Mouse (Mus musculus): Measurements from ENCODE around the gene Cmpk1. TPM values are rescaled to one million over a fixed set of nuclear protein-coding genes. Genes with fewer than 3 reads are reported as not detected.

Cmpk1 gene
- polyA plus RNA-seq, 1 experiment = 17.7 TPM

DNA sequence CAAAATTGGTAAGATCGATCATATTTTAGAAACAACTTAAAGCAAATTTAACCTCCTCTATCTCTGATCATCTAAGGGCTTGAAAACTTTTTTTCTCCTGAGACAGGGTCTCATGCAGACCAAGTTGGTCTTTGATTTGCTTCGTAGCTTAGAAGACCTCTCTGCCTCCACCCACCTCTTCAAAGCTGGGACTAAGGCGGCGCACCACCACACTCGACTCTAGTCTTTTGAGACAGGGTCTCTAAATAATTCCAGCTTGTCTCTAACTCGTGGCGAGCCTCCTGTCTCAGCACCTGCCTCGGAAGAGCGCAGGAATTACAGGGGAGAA lies 12.4 kb upstream of the Cmpk1 start:
- TF ChIP-seq POLR2A (IDR thresholded peaks at IDR 0.05; ENCODE audit: control insufficient read depth, extremely low read depth, insufficient read depth, low read length, poor library complexity) = no peak
- TF ChIP-seq CTCF (IDR thresholded peaks at IDR 0.05; ENCODE audit: borderline replicate concordance, control insufficient read depth, extremely low read depth, insufficient read depth, low read length, poor library complexity) = no peak

DNA sequence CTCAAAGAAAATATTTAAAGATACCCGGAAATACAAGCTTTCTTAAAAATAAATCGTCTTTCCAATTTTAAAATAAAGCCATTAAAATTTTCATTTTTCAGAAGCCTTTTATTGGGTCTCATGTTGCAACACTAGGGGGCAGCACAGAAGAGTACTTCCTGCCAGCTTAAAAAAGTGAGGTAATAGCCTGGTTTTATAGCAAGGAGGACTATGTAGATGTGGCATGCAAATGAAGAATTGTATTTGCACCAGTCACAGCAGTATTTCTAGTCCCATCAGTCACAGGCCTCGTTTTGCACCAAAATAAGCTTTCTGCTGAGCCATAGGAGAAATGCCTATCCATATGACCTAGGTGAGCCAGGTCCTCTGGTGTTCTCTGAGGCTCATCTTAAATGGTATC lies 10.0 kb upstream of the Cmpk1 start:
- TF ChIP-seq CTCF (IDR thresholded peaks at IDR 0.05; ENCODE audit: borderline replicate concordance, control insufficient read depth, extremely low read depth, insufficient read depth, low read length, poor library complexity) (no peak), POLR2A (IDR thresholded peaks at IDR 0.05; ENCODE audit: control insufficient read depth, extremely low read depth, insufficient read depth, low read length, poor library complexity) (no peak)
- WGBS = 71% methylated on average over 3 of the region's 3 CpGs
- H3K27ac ChIP-seq (ENCODE audit: control insufficient read depth, insufficient read depth, low read length) = no peak overlapping the region
- DNase-seq = peak; percentile 58
- H3K4me1 ChIP-seq (replicated peaks; ENCODE audit: control insufficient read depth, insufficient read depth, low read length) = peaks cover 6% of the 10 kb centered on the region; the same call in 1 of the 2 replicates
- H3K4me3 ChIP-seq (ENCODE audit: control insufficient read depth, insufficient read depth, low read length) = no peak overlapping the region
- no peaks in the 10 kb centered on the region for H3K27me3 ChIP-seq (ENCODE audit: control insufficient read depth, insufficient read depth, low read length)
- no peaks in the 10 kb centered on the region for H3K36me3 ChIP-seq (ENCODE audit: control insufficient read depth, insufficient read depth, low read length)

More for the DNA sequence above, 12.4 kb upstream of the Cmpk1 start:
- peak overlapping the region; percentile 60 for H3K27ac ChIP-seq (ENCODE audit: control insufficient read depth, insufficient read depth, low read length)
- DNase-seq = no peak
- peaks cover 6% of the 10 kb centered on the region; the same call in 1 of the 2 replicates for H3K4me1 ChIP-seq (replicated peaks; ENCODE audit: control insufficient read depth, insufficient read depth, low read length)
- 13% methylated on average over 9 of the region's 9 CpGs for whole genome bisulfite sequencing
- no peaks in the 10 kb centered on the region for H3K27me3 ChIP-seq (ENCODE audit: control insufficient read depth, insufficient read depth, low read length)
- H3K36me3 ChIP-seq (ENCODE audit: control insufficient read depth, insufficient read depth, low read length) = no peaks in the 10 kb centered on the region
- H3K4me3 ChIP-seq (ENCODE audit: control insufficient read depth, insufficient read depth, low read length) = peak overlapping the region; percentile 65

DNA sequence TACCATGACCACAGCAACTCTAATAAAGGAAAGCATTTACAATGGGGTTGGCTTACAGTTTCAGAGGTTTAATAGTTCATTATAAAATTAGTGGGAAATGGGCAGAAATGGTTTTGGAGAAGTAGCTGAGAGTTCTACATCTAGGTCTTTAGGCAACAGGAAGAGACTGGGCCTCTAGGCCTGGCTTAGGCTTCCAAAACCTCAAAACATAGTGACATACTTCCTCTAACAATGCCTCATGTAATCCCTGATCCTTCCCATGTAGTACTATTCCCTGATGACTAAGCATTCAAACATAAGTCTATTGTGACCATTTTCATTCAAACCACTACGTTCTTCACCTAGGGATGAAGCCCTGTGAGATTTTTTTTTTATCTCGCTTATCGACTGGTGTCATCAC lies 7.2 kb upstream of the Cmpk1 start:
- TF ChIP-seq POLR2A (IDR thresholded peaks at IDR 0.05; ENCODE audit: control insufficient read depth, extremely low read depth, insufficient read depth, low read length, poor library complexity) = no peak
- TF ChIP-seq CTCF (IDR thresholded peaks at IDR 0.05; ENCODE audit: borderline replicate concordance, control insufficient read depth, extremely low read depth, insufficient read depth, low read length, poor library complexity) = no peak
- Histone ChIP-seq H3K4me3 (ENCODE audit: control insufficient read depth, insufficient read depth, low read length) (no peak overlapping the region), H3K4me1 (replicated peaks; ENCODE audit: control insufficient read depth, insufficient read depth, low read length) (no peaks in the 10 kb centered on the region), H3K27ac (ENCODE audit: control insufficient read depth, insufficient read depth, low read length) (no peak overlapping the region), H3K36me3 (ENCODE audit: control insufficient read depth, insufficient read depth, low read length) (no peaks in the 10 kb centered on the region), H3K27me3 (ENCODE audit: control insufficient read depth, insufficient read depth, low read length) (no peaks in the 10 kb centered on the region)
- DNase-seq = no peak
- 97% methylated on average over 3 of the region's 3 CpGs for WGBS

DNA sequence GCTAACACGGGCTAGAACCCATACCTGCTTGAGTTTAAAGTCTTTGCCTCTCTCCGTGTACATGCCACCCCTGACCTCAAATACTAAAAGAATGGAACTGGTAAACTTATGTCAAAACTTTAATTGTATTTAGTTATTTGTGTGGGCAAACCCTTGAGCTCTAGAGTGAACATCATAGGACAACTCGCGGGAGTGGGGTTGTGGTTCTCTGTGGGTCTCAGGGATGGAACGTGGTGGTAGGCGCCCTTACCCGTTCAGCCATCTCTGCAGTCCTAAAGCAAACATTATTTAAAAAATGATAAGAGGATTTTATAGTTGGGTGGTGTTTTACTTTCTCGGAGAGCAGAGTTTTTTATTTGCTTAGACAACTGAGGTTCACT lies 840 bp downstream of the Cmpk1 start:
- Histone ChIP-seq H3K4me3 (ENCODE audit: control insufficient read depth, insufficient read depth, low read length) (peak overlapping the region; percentile 95), H3K27ac (ENCODE audit: control insufficient read depth, insufficient read depth, low read length) (peak overlapping the region; percentile 82), H3K27me3 (ENCODE audit: control insufficient read depth, insufficient read depth, low read length) (no peaks in the 10 kb centered on the region), H3K4me1 (replicated peaks; ENCODE audit: control insufficient read depth, insufficient read depth, low read length) (no peaks in the 10 kb centered on the region; the same call in 1 of the 2 replicates), H3K36me3 (ENCODE audit: control insufficient read depth, insufficient read depth, low read length) (no peaks in the 10 kb centered on the region)
- WGBS = under 1% methylated on average over 8 of the region's 8 CpGs
- DNase-seq = peak; percentile 15
- no peak for TF ChIP-seq CTCF (IDR thresholded peaks at IDR 0.05; ENCODE audit: borderline replicate concordance, control insufficient read depth, extremely low read depth, insufficient read depth, low read length, poor library complexity)
- TF ChIP-seq POLR2A (IDR thresholded peaks at IDR 0.05; ENCODE audit: control insufficient read depth, extremely low read depth, insufficient read depth, low read length, poor library complexity) = no peak

DNA sequence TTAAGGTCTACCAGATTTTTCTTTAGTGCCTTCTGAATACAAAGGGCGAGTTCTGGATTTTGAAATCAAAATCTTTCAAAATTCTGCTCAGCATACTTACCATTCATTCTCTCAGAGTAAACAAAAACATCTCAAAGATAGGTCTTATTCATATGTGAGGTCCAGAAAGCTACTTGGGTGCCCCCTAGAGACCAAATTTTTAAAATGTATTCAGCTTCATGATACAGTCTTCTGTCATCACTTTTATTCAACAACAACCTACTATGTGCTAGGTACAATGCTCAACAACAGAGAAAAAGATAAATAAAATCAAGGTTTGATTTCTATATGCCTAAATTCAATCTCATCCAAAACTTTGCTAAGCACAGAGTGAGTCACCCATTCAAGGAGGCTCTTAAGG lies 4.0 kb downstream of the Cmpk1 start:
- Histone ChIP-seq H3K27ac (ENCODE audit: control insufficient read depth, insufficient read depth, low read length) (no peak overlapping the region), H3K4me3 (ENCODE audit: control insufficient read depth, insufficient read depth, low read length) (no peak overlapping the region), H3K36me3 (ENCODE audit: control insufficient read depth, insufficient read depth, low read length) (no peaks in the 10 kb centered on the region), H3K4me1 (replicated peaks; ENCODE audit: control insufficient read depth, insufficient read depth, low read length) (no peaks in the 10 kb centered on the region; the same call in 1 of the 2 replicates), H3K27me3 (ENCODE audit: control insufficient read depth, insufficient read depth, low read length) (no peaks in the 10 kb centered on the region)
- DNase-seq = no peak
- 89% methylated on average over 1 of the region's 1 CpGs for WGBS
- TF ChIP-seq POLR2A (IDR thresholded peaks at IDR 0.05; ENCODE audit: control insufficient read depth, extremely low read depth, insufficient read depth, low read length, poor library complexity) = no peak
- no peak for TF ChIP-seq CTCF (IDR thresholded peaks at IDR 0.05; ENCODE audit: borderline replicate concordance, control insufficient read depth, extremely low read depth, insufficient read depth, low read length, poor library complexity)

DNA sequence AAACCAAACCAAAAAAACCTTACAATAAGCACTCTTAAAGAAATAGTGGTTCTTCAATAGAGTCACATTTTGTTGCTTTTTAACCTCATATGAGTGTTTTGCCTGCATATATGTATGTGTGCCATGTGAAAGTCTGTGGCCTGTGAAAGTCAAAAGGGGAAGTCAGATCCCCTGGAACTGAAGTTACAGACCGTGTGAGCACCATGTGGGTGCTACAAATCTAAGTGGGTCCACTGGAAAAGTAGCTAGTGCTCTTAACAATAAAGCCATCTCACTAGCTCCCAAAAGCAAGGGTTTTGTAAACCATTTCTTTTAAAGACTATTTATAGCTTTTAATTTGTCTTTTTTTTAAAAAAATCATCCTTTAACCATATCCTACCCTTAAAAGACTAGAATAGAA lies 4.4 kb downstream of the Cmpk1 start:
- Histone ChIP-seq H3K27ac (ENCODE audit: control insufficient read depth, insufficient read depth, low read length) (no peak overlapping the region), H3K36me3 (ENCODE audit: control insufficient read depth, insufficient read depth, low read length) (no peaks in the 10 kb centered on the region), H3K4me3 (ENCODE audit: control insufficient read depth, insufficient read depth, low read length) (no peak overlapping the region), H3K4me1 (replicated peaks; ENCODE audit: control insufficient read depth, insufficient read depth, low read length) (no peaks in the 10 kb centered on the region; the same call in 1 of the 2 replicates), H3K27me3 (ENCODE audit: control insufficient read depth, insufficient read depth, low read length) (no peaks in the 10 kb centered on the region)
- no peak for DNase-seq
- WGBS = 76% methylated on average over 1 of the region's 1 CpGs
- TF ChIP-seq CTCF (IDR thresholded peaks at IDR 0.05; ENCODE audit: borderline replicate concordance, control insufficient read depth, extremely low read depth, insufficient read depth, low read length, poor library complexity) (no peak), POLR2A (IDR thresholded peaks at IDR 0.05; ENCODE audit: control insufficient read depth, extremely low read depth, insufficient read depth, low read length, poor library complexity) (no peak)

DNA sequence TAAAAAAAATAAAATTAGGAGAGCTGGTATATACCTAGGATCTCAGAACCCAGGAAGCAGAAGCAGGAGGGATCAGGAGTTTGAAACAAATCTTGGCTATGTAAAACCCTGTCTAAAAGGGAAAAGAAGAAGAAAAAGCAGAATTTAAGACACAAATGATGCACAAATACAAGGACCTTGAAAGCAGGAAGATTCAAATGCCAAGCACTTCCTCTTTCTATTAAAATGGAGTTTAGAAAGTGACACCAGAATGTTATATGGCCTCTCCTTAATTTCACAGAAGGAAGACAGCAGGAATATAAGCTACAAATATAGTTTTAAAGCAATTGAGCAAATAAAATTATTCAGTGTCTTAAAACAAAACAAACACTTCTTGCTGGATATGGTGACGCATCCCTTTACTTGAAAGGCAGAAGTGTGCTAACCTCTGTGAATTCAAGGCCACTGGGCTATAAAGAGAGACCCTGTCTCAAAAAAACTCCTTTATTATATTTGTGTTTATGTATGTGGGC lies 13.8 kb downstream of the Cmpk1 start:
- peaks cover 6% of the 10 kb centered on the region for H3K36me3 ChIP-seq (ENCODE audit: control insufficient read depth, insufficient read depth, low read length)
- no peaks in the 10 kb centered on the region for H3K27me3 ChIP-seq (ENCODE audit: control insufficient read depth, insufficient read depth, low read length)
- WGBS = 95% methylated on average over 1 of the region's 1 CpGs
- H3K27ac ChIP-seq (ENCODE audit: control insufficient read depth, insufficient read depth, low read length) = no peak overlapping the region
- DNase-seq = no peak
- TF ChIP-seq CTCF (IDR thresholded peaks at IDR 0.05; ENCODE audit: borderline replicate concordance, control insufficient read depth, extremely low read depth, insufficient read depth, low read length, poor library complexity) = no peak
- no peak for TF ChIP-seq POLR2A (IDR thresholded peaks at IDR 0.05; ENCODE audit: control insufficient read depth, extremely low read depth, insufficient read depth, low read length, poor library complexity)
- no peak overlapping the region for H3K4me3 ChIP-seq (ENCODE audit: control insufficient read depth, insufficient read depth, low read length)
- no peaks in the 10 kb centered on the region for H3K4me1 ChIP-seq (replicated peaks; ENCODE audit: control insufficient read depth, insufficient read depth, low read length)
